Mouse (Mus musculus): Measurements from ENCODE around the gene Cltb.

The Cltb gene

DNA sequence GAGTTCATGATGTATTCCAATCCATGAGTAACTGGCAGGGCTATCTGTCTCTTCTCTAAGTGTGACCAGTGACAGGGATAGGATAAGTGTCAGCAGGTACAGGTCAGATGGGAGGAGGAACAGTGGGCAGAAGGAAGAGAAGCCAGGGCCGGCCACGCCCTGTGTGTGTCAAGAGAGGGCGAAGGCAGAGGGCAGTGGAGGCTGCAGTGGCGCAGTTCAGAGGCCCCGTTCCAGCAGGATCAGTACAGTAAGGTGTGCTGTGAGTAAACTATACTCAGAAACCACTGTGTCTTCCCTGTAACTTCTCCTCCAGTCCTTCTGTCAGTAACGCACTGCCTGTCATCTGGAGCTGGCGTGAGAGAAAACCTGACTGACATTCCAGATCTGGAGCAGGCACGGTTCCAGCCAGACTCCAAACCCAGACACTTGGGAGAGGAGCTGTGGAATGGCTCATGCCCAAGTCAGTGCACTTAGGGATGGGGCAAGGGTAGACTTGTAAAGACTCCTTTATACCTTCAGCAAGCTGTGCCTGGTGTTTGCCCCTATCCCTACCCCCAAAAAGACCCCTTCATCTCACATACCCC is 14.9 kb downstream of the Cltb start:
- DNase-seq (ENCODE audit: low spot score in 2 of 2): no peak

- DNase-seq (ENCODE audit: low spot score in 2 of 2): no peak
These were observed 17.5 kb downstream of the Cltb start for GRCm38 (mm10) chr13:54593617-54594016.

- no peak for DNase-seq (ENCODE audit: low spot score in 2 of 2)
These were observed 19.3 kb downstream of the Cltb start for GRCm38 (mm10) chr13:54591776-54592356.

- peak; percentile 95 for DNase-seq (ENCODE audit: low spot score in 2 of 2)
These were observed 20.9 kb downstream of the Cltb start, which contains the start of the genes Nop16 and Higd2a for GRCm38 (mm10) chr13:54589996-54590951. Nop16 (minus strand) TSS chr13:54590090. Higd2a (plus strand) TSS chr13:54590207.

DNA sequence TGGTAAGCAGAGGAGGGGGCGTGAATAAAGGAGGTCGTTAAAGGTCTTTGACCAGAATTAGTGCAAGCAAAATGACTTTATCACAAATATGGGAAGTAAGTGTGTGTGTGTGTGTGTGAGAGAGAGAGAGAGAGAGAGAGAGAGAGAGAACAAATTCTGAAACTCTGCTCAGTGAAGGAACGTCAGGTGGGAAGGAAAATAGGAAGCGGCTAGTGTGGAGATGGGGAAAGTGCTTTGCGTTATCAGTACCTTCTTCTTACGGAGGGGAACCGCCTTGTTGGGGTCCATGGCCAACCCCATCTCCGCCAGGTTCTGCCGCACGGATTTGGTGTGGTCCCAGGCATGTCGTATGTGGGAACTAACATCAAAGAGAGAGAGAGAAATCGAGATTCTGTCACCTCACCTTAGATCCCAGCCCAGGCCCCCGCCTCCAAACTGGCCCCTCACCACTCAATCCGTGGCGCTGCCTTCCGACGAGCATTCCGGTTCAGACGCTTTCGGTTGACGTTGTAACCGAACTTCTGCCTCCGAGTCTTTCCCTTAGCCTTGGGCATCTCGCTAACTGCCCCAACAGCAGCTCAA is 21.6 kb downstream of the Cltb start:
- no peak for DNase-seq (ENCODE audit: low spot score in 2 of 2)

- DNase-seq (ENCODE audit: low spot score in 2 of 2): no peak
These were observed 25.3 kb downstream of the Cltb start for GRCm38 (mm10) chr13:54585831-54586230.

- DNase-seq (ENCODE audit: low spot score in 2 of 2): no peak
These were observed 28.3 kb downstream of the Cltb start for GRCm38 (mm10) chr13:54582860-54583259.

- no peak for DNase-seq (ENCODE audit: low spot score in 2 of 2)
These were observed 29.0 kb downstream of the Cltb start for GRCm38 (mm10) chr13:54582126-54582525.

DNA sequence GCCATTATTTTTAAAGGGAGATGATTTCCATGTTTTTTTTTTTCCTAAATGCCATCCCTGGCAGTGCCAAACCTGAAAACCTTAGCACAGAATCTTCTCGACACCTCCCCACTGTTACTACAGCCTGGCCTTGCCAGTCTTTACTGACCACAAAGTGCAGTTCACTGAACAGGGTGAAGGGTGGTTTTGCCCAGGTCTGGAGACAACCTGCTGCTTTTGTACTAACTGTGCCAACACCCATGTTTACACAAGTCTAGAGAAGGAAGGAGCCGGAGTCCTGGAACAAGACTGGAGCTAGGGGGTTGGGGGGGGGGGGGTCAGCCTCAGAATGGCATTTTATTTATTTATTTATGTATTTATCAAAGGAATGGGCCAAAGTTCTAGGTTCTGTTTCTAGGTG is 29.8 kb downstream of the Cltb start:
- no peak for DNase-seq (ENCODE audit: low spot score in 2 of 2)

- no peak for DNase-seq (ENCODE audit: low spot score in 2 of 2)
These were observed 33.3 kb downstream of the Cltb start for GRCm38 (mm10) chr13:54577652-54578507.

DNA sequence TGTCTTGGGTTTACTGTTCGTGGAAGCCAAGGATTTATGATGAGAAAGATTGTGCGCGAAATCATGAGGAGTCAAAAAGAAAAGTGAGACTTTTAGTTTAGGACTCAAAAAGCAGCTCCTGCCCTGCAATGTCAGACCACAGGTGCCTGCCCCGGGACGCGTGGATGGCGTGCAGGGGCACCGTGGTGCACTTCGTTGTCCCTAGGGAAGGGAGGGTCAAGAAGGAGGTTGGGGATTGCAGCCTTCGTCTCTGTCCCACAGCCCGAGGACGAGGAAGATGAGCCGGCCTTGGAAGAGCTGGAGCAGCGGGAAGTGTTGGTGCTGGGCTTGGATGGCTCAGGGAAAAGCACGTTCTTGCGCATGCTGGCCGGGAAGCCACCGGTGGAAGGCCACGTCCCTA is 35.7 kb downstream of the Cltb start:
- no peak for DNase-seq (ENCODE audit: low spot score in 2 of 2)

GRCm38 (mm10) chr13:54574854-54575481 is 36.2 kb downstream of the Cltb start, which contains the start of gene Arl10:
Arl10 (plus strand) TSS chr13:54575015.
- DNase-seq (ENCODE audit: low spot score in 2 of 2): peak; percentile 50 to 76

GRCm38 (mm10) chr13:54572621-54573020 is 38.5 kb downstream of the Cltb start:
- no peak for DNase-seq (ENCODE audit: low spot score in 2 of 2)

DNA sequence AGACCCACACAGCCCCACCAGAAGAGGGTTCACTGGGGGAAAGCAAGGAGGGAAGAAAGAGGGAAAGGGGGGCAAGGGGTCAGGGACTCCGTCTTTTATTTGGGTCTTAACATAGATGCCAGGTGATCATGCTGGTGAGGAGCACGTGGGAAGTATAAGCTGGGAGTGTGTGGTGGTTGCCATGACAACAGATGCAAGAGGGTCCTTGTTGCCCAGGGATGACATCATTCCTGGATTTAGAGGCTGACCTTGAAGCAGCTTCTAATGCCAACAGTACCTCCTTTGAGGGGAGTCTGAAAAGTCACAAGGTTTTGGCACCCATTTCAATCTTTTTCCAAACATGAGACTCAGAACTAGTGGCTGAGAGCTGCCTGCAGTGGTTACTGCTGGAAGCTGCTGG is 39.5 kb downstream of the Cltb start:
- no peak for DNase-seq (ENCODE audit: low spot score in 2 of 2)

DNA sequence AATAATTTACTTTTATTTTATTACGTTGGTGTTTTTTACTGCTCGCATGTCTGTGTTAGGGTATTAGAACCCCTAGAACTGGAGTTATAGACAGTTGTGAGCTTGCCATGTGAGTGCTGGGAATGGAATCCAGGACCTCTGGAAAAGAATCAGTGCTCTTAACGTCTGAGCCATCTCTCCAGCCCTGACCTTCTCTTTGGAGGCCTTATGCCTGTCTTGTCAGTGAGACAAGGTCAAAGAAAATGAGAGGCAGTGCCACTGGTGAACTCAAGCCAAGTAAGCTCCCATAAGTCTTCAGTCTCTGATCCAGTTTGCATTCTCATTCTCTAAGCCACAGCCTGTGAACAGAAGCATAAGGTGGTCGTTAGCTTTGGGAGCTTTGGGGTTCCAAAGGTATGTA is 40.4 kb downstream of the Cltb start:
- DNase-seq (ENCODE audit: low spot score in 2 of 2): no peak

DNA sequence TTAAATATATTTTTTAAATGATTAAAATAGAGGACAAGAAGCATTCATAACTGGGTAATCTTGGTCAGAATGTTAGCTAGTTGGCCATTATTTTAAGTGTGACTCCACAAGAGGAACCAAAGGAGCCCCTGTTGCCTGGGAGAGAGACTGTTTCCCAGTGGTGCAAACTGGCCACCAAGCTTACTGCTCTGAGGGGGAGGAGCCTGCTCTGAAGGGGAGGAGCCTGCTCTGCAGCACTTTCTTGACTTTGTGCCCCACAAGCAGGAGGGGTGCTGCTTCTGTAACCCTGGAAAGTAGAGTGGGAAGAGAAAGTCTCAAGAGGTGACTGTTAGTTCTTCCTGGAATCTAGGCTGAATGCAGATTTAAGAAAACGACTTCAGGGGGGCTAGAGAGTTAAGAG is 41.9 kb downstream of the Cltb start:
- DNase-seq (ENCODE audit: low spot score in 2 of 2): no peak

DNA sequence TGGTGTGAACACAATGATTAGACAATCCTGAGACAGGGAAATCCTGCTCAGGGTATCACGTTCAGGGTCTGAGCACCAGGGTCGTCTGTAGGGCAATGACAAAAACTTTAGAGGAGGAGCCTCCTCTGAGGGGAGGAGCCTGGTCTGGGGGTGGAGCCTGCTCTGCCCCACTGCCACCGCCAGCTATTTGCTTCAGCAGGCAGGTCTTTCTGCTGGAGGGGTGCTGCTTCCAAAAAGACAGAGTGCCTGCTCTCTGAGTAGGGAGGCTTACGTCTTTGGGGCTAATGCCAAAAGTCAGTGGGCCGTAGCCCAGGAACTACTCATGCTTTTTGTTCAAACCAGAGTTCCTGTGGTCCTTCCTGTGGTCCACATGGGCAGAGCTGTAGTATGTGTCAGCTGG is 42.8 kb downstream of the Cltb start:
- no peak for DNase-seq (ENCODE audit: low spot score in 2 of 2)

GRCm38 (mm10) chr13:54565594-54566345 is 45.4 kb downstream of the Cltb start:
- peak; percentile 60 to 66 for DNase-seq (ENCODE audit: low spot score in 2 of 2)

- DNase-seq (ENCODE audit: low spot score in 2 of 2): peak; percentile 85 to 93
These were observed 46.0 kb downstream of the Cltb start, which contains the start of gene 4833439L19Rik for GRCm38 (mm10) chr13:54565201-54565581. 4833439L19Rik (minus strand) TSS chr13:54565435.

Measured in frontal cortex, postnatal 10 days (tissue).